ENCODE assay signal across 19 mouse cellular contexts in the genomic region with DNA sequence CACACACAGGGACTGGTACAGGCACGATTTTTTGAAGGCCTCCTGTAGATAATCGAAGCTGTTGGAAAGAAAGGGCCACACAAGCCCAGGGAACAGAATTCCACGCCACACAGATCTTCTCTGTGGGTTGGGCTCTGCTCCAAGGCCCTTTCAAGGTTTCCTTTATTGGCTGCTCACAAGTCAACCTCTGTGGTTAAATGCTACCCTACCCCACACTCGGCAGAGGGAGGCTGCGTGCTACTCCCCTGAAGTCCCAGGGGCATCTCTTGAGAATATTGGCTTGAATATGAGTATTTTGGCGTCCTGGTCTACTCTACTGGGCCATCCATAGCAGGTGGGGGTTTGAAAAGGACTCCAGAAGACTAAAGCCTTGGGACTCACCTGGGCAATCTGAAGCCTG. TPM values are rescaled to one million over a fixed set of nuclear protein-coding genes. Genes with fewer than 3 reads are reported as not detected.
DNase-seq lines count a peak whose midpoint lies in the region; ATAC-seq and TF ChIP-seq lines count a peak whose summit lies in the region.
"Had no signal": no experiment of that assay in that cellular context is flagged by ENCODE, and none has a peak within 500 bp of the region (broad histone marks: within the 10 kb centered on the region; RNA-seq: fewer than 3 reads in every experiment).

No protein-coding gene starts in this region.

- no peak for TF ChIP-seq CTCF in liver, embryonic 14.5 days (IDR thresholded peaks at IDR 0.05; ENCODE audit: low read depth)

- no peaks in the 10 kb centered on the region for H3K27me3 ChIP-seq in erythroblast, embryonic 14.5 days (ENCODE audit: control insufficient read depth)
- H3K27me3 ChIP-seq in liver, embryonic 14.5 days (ENCODE audit: control insufficient read depth, insufficient read depth, low read length): no peaks in the 10 kb centered on the region
- H3K27me3 ChIP-seq: hindbrain, embryonic 15.5 days; lung, embryonic 15.5 days; neural tube, embryonic 15.5 days had no signal

- H3K36me3 ChIP-seq in erythroblast, embryonic 14.5 days (ENCODE audit: control insufficient read depth): no peaks in the 10 kb centered on the region
- no peaks in the 10 kb centered on the region for H3K36me3 ChIP-seq in liver, embryonic 14.5 days (replicated peaks; ENCODE audit: control insufficient read depth, insufficient read depth, low read depth)
- H3K36me3 ChIP-seq: hindbrain, embryonic 15.5 days; lung, embryonic 15.5 days; midbrain, embryonic 10.5 days; neural tube, embryonic 15.5 days had no signal

- no peak for TF ChIP-seq EP300 in liver, embryonic 14.5 days (IDR thresholded peaks at IDR 0.05; ENCODE audit: low read depth)

- WGBS in liver, embryonic 14.5 days (ENCODE audit: insufficient replicate concordance): 19% methylated on average over 6 of the region's 6 CpGs

- ATAC-seq in erythroblast, adult 5-6 weeks (replicated peaks; ENCODE audit: low FRiP score, poor library complexity, severe bottlenecking): no peak
- no peak for ATAC-seq in liver, embryonic 14.5 days (ENCODE audit: insufficient read depth)
- ATAC-seq: forebrain, embryonic 16.5 days had no signal

- no peaks in the 10 kb centered on the region for H3K9me3 ChIP-seq in erythroblast, embryonic 14.5 days (ENCODE audit: control insufficient read depth, low read length)
- H3K9me3 ChIP-seq in liver, embryonic 14.5 days (ENCODE audit: control insufficient read depth, low read length): no peaks in the 10 kb centered on the region
- H3K9me3 ChIP-seq: hindbrain, embryonic 15.5 days; lung, embryonic 15.5 days; midbrain, embryonic 10.5 days; neural tube, embryonic 15.5 days had no signal

- peak overlapping the region; percentile 27 for H3K4me3 ChIP-seq in erythroblast, embryonic 14.5 days (replicated peaks)
- H3K4me3 ChIP-seq in liver, embryonic 14.5 days (ENCODE audit: insufficient read depth in 1 of 2, low read depth in 2 of 2, low read length in 2 of 2): peak overlapping the region; percentile 17 to 36
- H3K4me3 ChIP-seq: hindbrain, embryonic 15.5 days; lung, embryonic 15.5 days; midbrain, embryonic 10.5 days; neural tube, embryonic 15.5 days had no signal

- H3K4me1 ChIP-seq in erythroblast, embryonic 14.5 days (ENCODE audit: control insufficient read depth): peaks cover 67% of the 10 kb centered on the region
- peaks cover 10 to 48% of the 10 kb centered on the region in 2 experiments for H3K4me1 ChIP-seq in liver, embryonic 14.5 days (replicated peaks; ENCODE audit: control insufficient read depth in 2 of 2, insufficient read depth in 2 of 2, low read length in 1 of 2)
- H3K4me1 ChIP-seq: hindbrain, embryonic 15.5 days; lung, embryonic 15.5 days; neural tube, embryonic 15.5 days had no signal

- H3K4me2 ChIP-seq in liver, embryonic 14.5 days (ENCODE audit: low read depth): peak overlapping the region; percentile 58
- H3K4me2 ChIP-seq: hindbrain, embryonic 15.5 days; lung, embryonic 15.5 days; neural tube, embryonic 15.5 days had no signal

- DNase-seq in thymus, postnatal 0 days (ENCODE audit: low spot score): peak; percentile 25
- no peak for DNase-seq in thymus, adult 18-20 months
- DNase-seq in liver, embryonic 14.5 days (ENCODE audit: low read depth in 3 of 3, low spot score in 3 of 3): no peak
- DNase-seq in adrenal gland, postnatal 4 days (ENCODE audit: low spot score in 2 of 2): no peak
- DNase-seq in cerebellum, adult 18-20 months: no peak
- DNase-seq in ovary, postnatal 10 days (ENCODE audit: low spot score): no peak
- DNase-seq: adrenal gland, postnatal 10 days; cerebellum, adult 9-11 months; heart, postnatal 14 days; kidney, adult 9 months; kidney, postnatal 4 days; left cerebral cortex, postnatal 4 days had no signal

- H3K9ac ChIP-seq in liver, embryonic 14.5 days (replicated peaks): peak overlapping the region; percentile 47
- H3K9ac ChIP-seq: hindbrain, embryonic 15.5 days; lung, embryonic 15.5 days; neural tube, embryonic 15.5 days had no signal

- H3K27ac ChIP-seq in liver, embryonic 14.5 days: peak overlapping the region; percentile 25; the same call in 1 of the 2 replicates
- H3K27ac ChIP-seq: hindbrain, embryonic 15.5 days; lung, embryonic 15.5 days; neural tube, embryonic 15.5 days had no signal

RNA-seq across cellular contexts. Expression of gene Cnr2, which starts 1.0 kb away (rescaled TPM):
- 0.02 TPM in 1 of 2 replicates, not detected in the other for polyA plus RNA-seq in erythroblast, embryonic 14.5 days (2012)
- total RNA-seq in erythroblast, adult 5-6 weeks (2015; ENCODE audit: low replicate concordance): 2.9 and 5.2 TPM in 2 replicates
- 3.6 and 4.1 TPM in 2 replicates for total RNA-seq in erythroblast, adult 5-6 weeks (2017; ENCODE audit: low replicate concordance)
- polyA plus RNA-seq in thymus, postnatal 0 days (2015; fragmentation: Nextera tagmentation; extraction: Ambion mirVana): 5.5 and 5.8 TPM in 2 replicates
- polyA plus RNA-seq in liver, embryonic 14.5 days (2012; rRNA removed): 1.6 and 2.1 TPM in 2 replicates
- polyA plus RNA-seq in liver, embryonic 14.5 days (2014; fragmentation: Nextera tagmentation; extraction: Ambion mirVana): 2.3 and 2.5 TPM in 2 replicates
- 1 to 10 TPM; 3.8 to 4.1 TPM for total RNA-seq in adrenal gland, postnatal 4 days (2021)
- polyA plus RNA-seq: forebrain, embryonic 16.5 days had no signal

RNA-seq across cellular contexts. Expression of gene Pnrc2, which starts 22.5 kb away (rescaled TPM):
- 0.66 and 1.0 TPM in 2 replicates for polyA plus RNA-seq in erythroblast, embryonic 14.5 days (2012)
- total RNA-seq in erythroblast, adult 5-6 weeks (2015; ENCODE audit: low replicate concordance): 81.7 and 106 TPM in 2 replicates
- 106 and 135 TPM in 2 replicates for total RNA-seq in erythroblast, adult 5-6 weeks (2017; ENCODE audit: low replicate concordance)
- polyA plus RNA-seq in thymus, postnatal 0 days (2015; fragmentation: Nextera tagmentation; extraction: Ambion mirVana): 217 and 229 TPM in 2 replicates
- 25.4 and 43.4 TPM in 2 replicates for polyA plus RNA-seq in liver, embryonic 14.5 days (2012; rRNA removed)
- polyA plus RNA-seq in liver, embryonic 14.5 days (2014; fragmentation: Nextera tagmentation; extraction: Ambion mirVana): 80.2 and 81.9 TPM in 2 replicates
- total RNA-seq in adrenal gland, postnatal 4 days (2021): 100 to 1,000 TPM; 152 to 159 TPM

RNA-seq across cellular contexts. Expression of gene Fuca1, which starts 24.4 kb away (rescaled TPM):
- polyA plus RNA-seq in erythroblast, embryonic 14.5 days (2012): 0.33 and 0.54 TPM in 2 replicates
- total RNA-seq in erythroblast, adult 5-6 weeks (2015; ENCODE audit: low replicate concordance): 9.2 and 15.2 TPM in 2 replicates
- total RNA-seq in erythroblast, adult 5-6 weeks (2017; ENCODE audit: low replicate concordance): 29.4 and 31.6 TPM in 2 replicates
- polyA plus RNA-seq in thymus, postnatal 0 days (2015; fragmentation: Nextera tagmentation; extraction: Ambion mirVana): 56.0 and 63.5 TPM in 2 replicates
- polyA plus RNA-seq in liver, embryonic 14.5 days (2012; rRNA removed): 8.8 and 12.0 TPM in 2 replicates
- 19.0 and 23.6 TPM in 2 replicates for polyA plus RNA-seq in liver, embryonic 14.5 days (2014; fragmentation: Nextera tagmentation; extraction: Ambion mirVana)
- total RNA-seq in adrenal gland, postnatal 4 days (2021): 10 to 100 TPM; 88.2 to 99.0 TPM

RNA-seq across cellular contexts. Expression of gene Srsf10, which starts 40.6 kb away (rescaled TPM):
- 21.7 and 28.6 TPM in 2 replicates for polyA plus RNA-seq in erythroblast, embryonic 14.5 days (2012)
- 116 and 151 TPM in 2 replicates for total RNA-seq in erythroblast, adult 5-6 weeks (2015; ENCODE audit: low replicate concordance)
- 176 and 297 TPM in 2 replicates for total RNA-seq in erythroblast, adult 5-6 weeks (2017; ENCODE audit: low replicate concordance)
- polyA plus RNA-seq in thymus, postnatal 0 days (2015; fragmentation: Nextera tagmentation; extraction: Ambion mirVana): 276 TPM in 2 replicates
- polyA plus RNA-seq in liver, embryonic 14.5 days (2012; rRNA removed): 33.2 and 49.6 TPM in 2 replicates
- 108 and 110 TPM in 2 replicates for polyA plus RNA-seq in liver, embryonic 14.5 days (2014; fragmentation: Nextera tagmentation; extraction: Ambion mirVana)
- total RNA-seq in adrenal gland, postnatal 4 days (2021): 100 to 1,000 TPM; 145 to 183 TPM

RNA-seq across cellular contexts. Expression of gene Hmgcl, which starts 50.1 kb away (rescaled TPM):
- polyA plus RNA-seq in erythroblast, embryonic 14.5 days (2012): 4.9 and 5.7 TPM in 2 replicates
- 17.3 and 45.4 TPM in 2 replicates for total RNA-seq in erythroblast, adult 5-6 weeks (2015; ENCODE audit: low replicate concordance)
- 15.6 and 15.8 TPM in 2 replicates for total RNA-seq in erythroblast, adult 5-6 weeks (2017; ENCODE audit: low replicate concordance)
- polyA plus RNA-seq in thymus, postnatal 0 days (2015; fragmentation: Nextera tagmentation; extraction: Ambion mirVana): 70.1 and 72.8 TPM in 2 replicates
- 28.9 and 43.4 TPM in 2 replicates for polyA plus RNA-seq in liver, embryonic 14.5 days (2012; rRNA removed)
- 71.9 and 76.5 TPM in 2 replicates for polyA plus RNA-seq in liver, embryonic 14.5 days (2014; fragmentation: Nextera tagmentation; extraction: Ambion mirVana)
- 10 to 100 TPM; 48.9 to 65.6 TPM for total RNA-seq in adrenal gland, postnatal 4 days (2021)

Comparison
In these comparisons a context has a peak if more than half of its experiments do, and no peak if none do; other contexts are left out.
1. RNA of gene Pnrc2, which starts 22.5 kb away (polyA plus RNA-seq): 217 to 229 TPM in thymus, postnatal 0 days and 25.4 to 81.9 TPM in liver, embryonic 14.5 days; 0.66 to 1.0 TPM in erythroblast, embryonic 14.5 days; every median in the first group is over 10 times any median in the second.